Mouse (Mus musculus): ENCODE results near the gene Actn1. TPM values are rescaled to one million over a fixed set of nuclear protein-coding genes. Genes with fewer than 3 reads are reported as not detected.
"Not testable (repeated sequence)": the region's sequence is repeated elsewhere in the genome, so short reads cannot be mapped to it uniquely, and the experiment has no call there.

The Actn1 gene
- 43.0 and 46.5 TPM in 2 replicates for polyA plus RNA-seq (2016; fragmentation: Nextera tagmentation; extraction: Ambion mirVana)

DNA sequence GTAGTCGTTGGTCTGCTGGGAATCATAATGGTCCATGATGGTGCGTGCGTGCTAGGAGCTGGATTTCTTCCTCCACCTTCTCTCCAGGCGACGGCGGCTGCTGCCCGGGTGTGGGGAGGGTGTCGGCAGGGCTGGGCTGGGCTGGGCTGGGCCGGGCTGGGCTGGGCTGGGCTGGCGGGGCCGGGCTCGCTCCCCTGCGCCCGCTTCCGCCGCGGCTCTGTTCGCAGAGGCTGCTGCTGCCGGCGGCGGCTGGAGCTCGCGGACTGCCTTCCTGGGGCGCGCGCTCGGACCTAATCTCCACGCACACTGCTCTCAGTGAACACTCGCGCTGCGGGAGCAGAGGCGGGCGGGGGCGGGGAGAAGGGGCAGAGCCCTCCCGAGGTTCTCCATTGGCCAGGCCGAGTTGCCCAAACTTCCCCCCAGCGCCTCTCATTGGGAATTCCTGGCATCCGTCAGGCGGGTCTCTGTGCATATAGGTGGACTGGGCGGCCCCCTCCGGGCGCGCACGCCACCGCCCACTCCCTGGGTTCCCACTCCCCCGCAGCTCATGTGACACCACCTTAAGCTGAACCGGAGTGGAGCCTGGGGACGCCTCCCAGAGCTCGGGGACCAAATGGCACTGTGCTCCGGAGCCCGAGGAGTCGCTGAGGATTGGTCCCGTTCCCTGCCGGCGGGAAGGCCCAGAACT lies at the start of gene Actn1:
TSS of gene Actn1 (minus strand) at position 316 of the 688 bp plus-strand sequence.
- under 1% methylated on average over 51 of the region's 55 CpGs for WGBS
- H3K4me2 ChIP-seq (replicated peaks) = peak within 1 kb of the TSS; percentile 82
- ATAC-seq (ENCODE audit: insufficient number of reproducible peaks, insufficient read depth, low FRiP score, low TSS enrichment) = peak; percentile 93

DNA sequence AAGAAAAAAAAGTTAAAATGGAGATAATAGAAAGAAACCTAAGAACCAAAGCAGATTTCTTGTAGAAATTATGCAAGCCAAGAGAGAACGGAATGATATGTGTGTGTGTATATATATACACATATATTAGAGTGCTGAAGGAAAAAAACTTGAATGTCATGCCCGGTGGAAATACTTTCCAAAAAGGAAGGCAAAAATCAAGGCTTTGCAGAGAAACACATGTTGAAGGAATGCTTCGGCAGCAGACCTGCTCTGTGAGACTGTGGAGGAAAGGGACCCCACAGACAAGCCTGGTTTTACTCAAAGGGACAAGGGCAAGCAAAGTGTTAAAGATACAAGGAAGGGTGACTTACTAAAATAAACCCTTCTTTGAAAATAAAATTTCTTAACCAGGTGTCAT lies 47.4 kb upstream of the Actn1 start:
- Histone ChIP-seq H3K9ac (no peak overlapping the region), H3K27me3 (no peaks in the 10 kb centered on the region), H3K27ac (no peak overlapping the region; the same call in 1 of the 2 replicates), H3K4me2 (replicated peaks) (no peak overlapping the region), H3K4me1 (no peaks in the 10 kb centered on the region), H3K36me3 (no peaks in the 10 kb centered on the region), H3K4me3 (no peak overlapping the region), H3K9me3 (no peaks in the 10 kb centered on the region)
- ATAC-seq (ENCODE audit: insufficient number of reproducible peaks, insufficient read depth, low FRiP score, low TSS enrichment) = no peak
- 27% methylated on average over 3 of the region's 3 CpGs for WGBS

More for the DNA sequence above, at the start of gene Actn1:
- Histone ChIP-seq H3K9ac (peak within 1 kb of the TSS; percentile 88), H3K36me3 (no peaks in the 10 kb centered on the region), H3K27ac (peak within 1 kb of the TSS; percentile 98), H3K4me3 (peak within 1 kb of the TSS; percentile 76), H3K9me3 (no peaks in the 10 kb centered on the region), H3K4me1 (peaks cover 18% of the 10 kb centered on the region), H3K27me3 (no peaks in the 10 kb centered on the region)

DNA sequence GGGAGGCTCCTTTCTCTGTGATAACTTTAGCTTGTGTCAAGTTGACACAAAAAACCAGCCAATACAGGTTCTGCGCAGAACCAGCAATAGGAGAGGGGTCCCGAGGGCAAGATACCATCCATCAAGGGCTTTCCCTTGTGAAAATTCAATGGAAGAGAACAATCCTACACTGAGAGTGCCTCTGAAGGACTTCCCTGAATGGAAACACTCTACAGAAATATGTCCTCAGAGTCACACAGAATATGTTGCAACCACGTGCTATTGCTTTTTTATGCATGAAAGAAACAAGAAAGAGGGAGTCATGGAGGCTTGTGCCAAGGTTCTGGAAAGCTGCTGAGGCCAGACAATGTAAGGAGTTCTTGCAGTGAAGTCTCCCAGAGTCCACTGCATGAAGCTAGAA lies 44.3 kb upstream of the Actn1 start:
- 92% methylated on average over 3 of the region's 3 CpGs for WGBS
- H3K36me3 ChIP-seq = no peaks in the 10 kb centered on the region
- no peaks in the 10 kb centered on the region for H3K9me3 ChIP-seq
- no peak overlapping the region for H3K9ac ChIP-seq
- no peak overlapping the region for H3K27ac ChIP-seq
- H3K4me2 ChIP-seq (replicated peaks) = no peak overlapping the region
- ATAC-seq (ENCODE audit: insufficient number of reproducible peaks, insufficient read depth, low FRiP score, low TSS enrichment) = no peak
- no peaks in the 10 kb centered on the region for H3K4me1 ChIP-seq
- H3K27me3 ChIP-seq = no peaks in the 10 kb centered on the region
- no peak overlapping the region for H3K4me3 ChIP-seq

DNA sequence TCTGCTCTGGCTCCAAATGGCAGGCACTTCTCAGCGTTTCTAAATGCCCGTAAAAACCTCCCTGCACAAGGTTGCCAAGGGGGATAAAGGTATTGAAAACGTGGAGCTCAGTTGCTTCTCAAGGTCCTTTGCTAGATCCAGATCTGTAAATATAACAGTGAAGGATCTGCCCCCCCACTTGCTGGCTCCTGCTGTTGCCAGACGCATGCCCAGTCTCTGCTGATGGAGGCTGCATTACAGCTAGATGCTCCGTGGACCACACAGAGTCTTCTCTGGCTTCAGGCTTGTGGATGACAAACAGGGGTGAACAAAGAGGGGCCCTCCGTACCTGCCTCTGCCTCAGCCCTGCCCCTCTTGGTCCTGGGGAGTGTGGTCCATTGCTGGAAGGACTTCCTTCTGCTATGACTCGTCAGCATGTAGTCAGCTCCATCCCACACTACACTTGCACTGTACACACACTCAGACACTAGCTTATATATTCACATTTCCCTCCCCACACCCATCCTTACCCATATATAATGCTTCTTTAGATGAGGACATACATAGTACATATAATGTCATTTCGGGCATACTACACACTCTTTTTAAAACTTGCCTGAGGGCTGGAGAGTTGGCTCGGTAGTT lies 40.8 kb upstream of the Actn1 start:
- 74% methylated on average over 9 of the region's 9 CpGs for WGBS
- Histone ChIP-seq H3K4me1 (no peaks in the 10 kb centered on the region), H3K36me3 (no peaks in the 10 kb centered on the region), H3K9ac (no peak overlapping the region), H3K27ac (no peak overlapping the region), H3K4me2 (replicated peaks) (no peak overlapping the region), H3K9me3 (no peaks in the 10 kb centered on the region), H3K4me3 (no peak overlapping the region), H3K27me3 (no peaks in the 10 kb centered on the region)
- ATAC-seq (ENCODE audit: insufficient number of reproducible peaks, insufficient read depth, low FRiP score, low TSS enrichment) = no peak

DNA sequence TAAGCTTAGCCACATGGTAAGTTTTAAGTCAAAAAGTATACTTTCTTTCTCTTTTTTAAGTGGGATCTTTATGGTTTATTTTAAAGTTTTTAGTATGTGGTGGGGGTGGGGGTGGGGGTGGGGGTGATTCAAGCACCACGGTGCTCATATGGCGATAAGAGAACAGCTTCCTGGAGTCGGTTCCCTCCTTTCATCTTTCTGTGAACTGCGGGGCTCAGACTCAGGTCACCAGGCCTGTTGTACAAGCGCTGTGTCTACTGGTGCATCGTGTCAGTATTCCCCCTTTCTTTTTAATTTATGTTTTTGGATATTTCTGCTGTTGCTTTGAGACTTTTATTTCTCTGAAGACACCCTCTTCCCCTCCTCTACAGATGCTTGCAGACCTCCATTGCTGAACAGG lies 38.5 kb upstream of the Actn1 start:
- Histone ChIP-seq H3K4me1 (no peaks in the 10 kb centered on the region), H3K36me3 (no peaks in the 10 kb centered on the region), H3K9ac (no peak overlapping the region), H3K27ac (no peak overlapping the region), H3K9me3 (no peaks in the 10 kb centered on the region), H3K27me3 (no peaks in the 10 kb centered on the region), H3K4me2 (replicated peaks) (no peak overlapping the region), H3K4me3 (no peak overlapping the region)
- WGBS = 76% methylated on average over 6 of the region's 6 CpGs
- ATAC-seq (ENCODE audit: insufficient number of reproducible peaks, insufficient read depth, low FRiP score, low TSS enrichment) = no peak

DNA sequence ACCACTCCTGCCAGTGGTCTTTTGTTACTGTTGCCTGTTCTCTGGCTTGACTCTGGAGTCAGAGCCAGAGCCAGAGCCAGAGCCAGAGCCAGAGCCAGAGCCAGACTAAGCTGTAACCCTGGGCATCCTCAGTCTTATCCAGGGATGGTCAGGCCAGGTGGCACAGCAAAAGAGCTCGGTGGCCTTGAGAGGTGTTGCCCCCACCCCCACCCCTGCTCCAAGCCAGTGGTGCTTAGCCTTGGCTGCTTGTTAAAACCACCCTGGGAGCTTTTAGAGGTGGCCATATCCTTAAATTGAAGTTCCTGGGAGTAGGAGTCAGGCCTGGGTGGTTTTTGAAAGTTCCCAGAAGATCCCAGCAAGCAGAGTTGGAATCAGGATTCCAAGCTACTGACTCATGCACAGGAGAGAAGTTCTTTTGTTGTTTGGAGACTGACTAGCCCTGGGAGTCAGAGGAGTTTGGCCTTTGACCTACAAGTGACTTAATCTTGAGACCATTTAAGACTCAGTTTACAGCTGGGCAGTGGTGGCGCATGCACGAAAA lies 31.8 kb upstream of the Actn1 start:
- peaks cover 4% of the 10 kb centered on the region for H3K4me1 ChIP-seq
- 53% methylated on average over 3 of the region's 3 CpGs for WGBS
- H3K36me3 ChIP-seq = no peaks in the 10 kb centered on the region
- no peak overlapping the region for H3K9ac ChIP-seq
- no peak overlapping the region for H3K27ac ChIP-seq
- H3K4me3 ChIP-seq = no peak overlapping the region
- no peaks in the 10 kb centered on the region for H3K9me3 ChIP-seq
- ATAC-seq (ENCODE audit: insufficient number of reproducible peaks, insufficient read depth, low FRiP score, low TSS enrichment) = no peak
- no peaks in the 10 kb centered on the region for H3K27me3 ChIP-seq
- no peak overlapping the region for H3K4me2 ChIP-seq (replicated peaks)

DNA sequence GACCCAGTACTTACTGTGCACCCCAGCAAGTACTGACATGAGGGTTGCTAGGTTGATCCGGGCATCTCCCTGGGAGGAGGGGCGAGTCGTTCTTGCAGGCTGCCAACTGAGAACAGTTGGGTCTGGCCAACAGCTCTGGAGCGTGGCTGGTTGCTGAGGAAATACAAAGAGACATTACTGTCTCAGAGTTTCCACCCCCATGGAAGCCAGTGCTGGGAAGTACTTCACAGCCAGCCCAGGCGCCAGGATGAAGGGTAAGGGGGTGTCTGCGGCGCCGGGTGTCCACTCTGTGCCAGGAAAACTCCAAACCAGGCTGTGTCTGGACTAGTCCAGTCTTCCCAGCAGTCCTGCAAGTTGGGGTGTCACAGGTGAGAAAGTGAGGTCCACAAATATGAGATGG lies 30.8 kb upstream of the Actn1 start:
- Histone ChIP-seq H3K4me1 (peaks cover 4% of the 10 kb centered on the region), H3K27ac (no peak overlapping the region), H3K9me3 (no peaks in the 10 kb centered on the region), H3K36me3 (no peaks in the 10 kb centered on the region), H3K9ac (no peak overlapping the region), H3K4me3 (no peak overlapping the region), H3K4me2 (replicated peaks) (no peak overlapping the region), H3K27me3 (no peaks in the 10 kb centered on the region)
- WGBS = 87% methylated on average over 8 of the region's 8 CpGs
- ATAC-seq (ENCODE audit: insufficient number of reproducible peaks, insufficient read depth, low FRiP score, low TSS enrichment) = no peak

DNA sequence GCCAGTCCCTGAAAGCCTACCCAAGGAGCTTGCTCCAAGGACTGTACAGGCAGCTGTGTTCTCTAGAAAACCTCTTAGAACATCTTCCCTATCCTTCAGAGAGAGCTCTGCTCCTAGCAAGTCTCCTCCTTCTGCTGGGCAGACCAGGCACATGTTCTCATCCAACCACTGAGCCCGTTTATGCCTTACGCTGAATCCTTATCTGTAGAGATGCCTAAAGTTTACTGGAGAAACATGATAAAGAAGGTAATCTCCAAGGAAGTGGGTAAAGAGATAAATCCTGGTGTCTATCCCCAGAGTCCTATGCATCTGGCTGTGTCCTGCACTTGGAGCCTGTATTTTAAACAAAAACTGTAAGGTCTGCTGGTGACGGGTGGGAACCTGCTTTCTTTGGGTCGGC lies 30.3 kb upstream of the Actn1 start:
- WGBS = 92% methylated on average over 4 of the region's 4 CpGs
- no peak for ATAC-seq (ENCODE audit: insufficient number of reproducible peaks, insufficient read depth, low FRiP score, low TSS enrichment)
- H3K27me3 ChIP-seq = no peaks in the 10 kb centered on the region

DNA sequence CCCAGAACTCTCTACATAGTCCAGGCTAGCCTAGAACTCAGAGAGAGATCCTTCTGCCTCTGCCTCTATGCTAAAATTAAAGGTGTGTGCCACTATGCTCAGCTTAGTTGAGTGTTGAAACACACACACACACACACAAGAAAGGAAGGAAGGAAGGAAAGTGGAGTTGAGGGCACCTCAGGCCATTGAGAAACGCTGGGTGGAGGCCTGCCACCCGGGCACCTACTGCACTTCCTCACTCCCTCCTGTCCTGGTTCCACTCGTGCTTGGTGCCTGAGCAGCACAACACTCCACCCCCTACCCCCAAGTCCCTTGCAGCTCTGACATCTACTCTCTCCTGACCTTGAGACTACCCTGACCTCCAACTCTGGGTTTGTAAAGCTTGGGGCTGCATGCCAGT lies 29.6 kb upstream of the Actn1 start:
- no peak for ATAC-seq (ENCODE audit: insufficient number of reproducible peaks, insufficient read depth, low FRiP score, low TSS enrichment)
- no peak overlapping the region for H3K27ac ChIP-seq
- H3K4me3 ChIP-seq = no peak overlapping the region
- H3K4me1 ChIP-seq = peaks cover 4% of the 10 kb centered on the region
- 82% methylated on average over 3 of the region's 3 CpGs for WGBS
- no peaks in the 10 kb centered on the region for H3K36me3 ChIP-seq
- no peaks in the 10 kb centered on the region for H3K27me3 ChIP-seq
- no peaks in the 10 kb centered on the region for H3K9me3 ChIP-seq
- no peak overlapping the region for H3K4me2 ChIP-seq (replicated peaks)
- H3K9ac ChIP-seq = no peak overlapping the region

More for the DNA sequence above, 30.3 kb upstream of the Actn1 start:
- H3K4me1 ChIP-seq = peaks cover 4% of the 10 kb centered on the region
- no peak overlapping the region for H3K9ac ChIP-seq
- H3K36me3 ChIP-seq = no peaks in the 10 kb centered on the region
- no peak overlapping the region for H3K27ac ChIP-seq
- H3K4me3 ChIP-seq = no peak overlapping the region
- H3K9me3 ChIP-seq = no peaks in the 10 kb centered on the region
- H3K4me2 ChIP-seq (replicated peaks) = no peak overlapping the region

DNA sequence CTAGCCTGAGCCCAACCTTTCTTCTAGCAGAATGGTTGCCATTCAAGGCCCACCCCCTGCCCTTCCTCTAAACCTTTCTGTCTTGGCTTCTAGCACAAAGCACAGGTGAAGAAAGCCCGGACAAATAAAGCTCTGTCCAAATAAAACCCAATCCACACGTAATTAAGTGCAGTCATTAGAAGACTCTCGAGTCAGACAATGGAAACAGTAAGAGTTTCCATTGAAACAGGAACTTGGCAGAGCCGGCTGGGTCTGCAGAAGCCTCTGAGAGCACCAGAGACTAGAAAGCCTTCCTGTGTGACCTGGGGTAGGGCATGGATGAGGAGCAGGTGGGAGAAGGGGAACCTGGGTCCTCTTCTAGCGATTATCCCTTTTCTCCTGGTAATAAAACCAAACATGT lies 25.7 kb upstream of the Actn1 start:
- Histone ChIP-seq H3K27me3 (no peaks in the 10 kb centered on the region), H3K36me3 (no peaks in the 10 kb centered on the region), H3K9me3 (no peaks in the 10 kb centered on the region), H3K4me2 (replicated peaks) (no peak overlapping the region), H3K4me1 (peaks cover under 1% of the 10 kb centered on the region; the same call in 1 of the 2 replicates), H3K4me3 (no peak overlapping the region), H3K9ac (no peak overlapping the region), H3K27ac (no peak overlapping the region)
- 60% methylated on average over 5 of the region's 5 CpGs for WGBS
- no peak for ATAC-seq (ENCODE audit: insufficient number of reproducible peaks, insufficient read depth, low FRiP score, low TSS enrichment)

DNA sequence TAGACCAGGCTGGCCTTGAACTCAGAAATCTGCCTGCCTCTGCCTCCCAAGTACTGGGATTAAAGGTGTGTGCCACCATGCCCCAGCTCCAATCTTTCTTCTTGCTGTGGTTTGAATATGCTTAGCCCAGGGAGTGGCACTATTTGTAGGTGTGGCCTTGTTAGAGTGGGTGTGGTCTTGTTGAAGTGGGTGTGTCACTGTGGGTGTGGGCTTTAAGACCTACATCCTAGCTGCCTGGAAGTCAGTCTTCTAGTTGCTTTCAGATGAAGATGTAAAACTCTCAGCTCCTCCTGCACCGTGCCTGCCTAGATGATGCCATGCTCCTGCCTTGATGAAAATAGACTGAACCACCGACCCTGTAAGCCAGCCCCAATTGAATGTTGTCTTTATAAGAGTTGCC lies 24.1 kb upstream of the Actn1 start:
- not testable (repeated sequence) for H3K36me3 ChIP-seq; H3K9ac ChIP-seq; ATAC-seq (ENCODE audit: insufficient number of reproducible peaks, insufficient read depth, low FRiP score, low TSS enrichment); H3K27ac ChIP-seq; H3K9me3 ChIP-seq; H3K4me2 ChIP-seq (replicated peaks); H3K4me1 ChIP-seq; H3K27me3 ChIP-seq; H3K4me3 ChIP-seq
- 74% methylated on average over 2 of the region's 2 CpGs for WGBS

DNA sequence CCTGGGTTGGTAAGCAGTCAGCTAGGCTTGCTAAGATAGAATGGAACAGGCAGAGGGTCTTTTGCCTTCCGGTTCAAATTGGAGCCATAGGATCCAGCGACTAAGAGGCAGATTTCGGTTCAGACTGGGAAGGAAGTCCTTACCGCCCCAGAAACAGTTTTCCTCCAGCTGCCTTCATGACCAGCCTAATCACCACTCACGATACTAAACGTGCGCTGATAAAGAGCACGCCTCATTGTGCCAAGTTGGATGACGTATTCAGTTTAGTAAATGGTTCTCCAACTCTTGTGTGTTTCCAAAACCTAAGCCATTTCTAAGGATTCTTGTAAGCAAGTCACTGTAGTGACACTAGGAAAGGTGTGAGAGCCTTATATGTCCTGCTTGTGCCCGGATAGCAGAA lies 18.7 kb upstream of the Actn1 start:
- H3K27me3 ChIP-seq = no peaks in the 10 kb centered on the region
- 87% methylated on average over 10 of the region's 10 CpGs for WGBS
- no peak for ATAC-seq (ENCODE audit: insufficient number of reproducible peaks, insufficient read depth, low FRiP score, low TSS enrichment)
- H3K9ac ChIP-seq = no peak overlapping the region
- H3K4me2 ChIP-seq (replicated peaks) = no peak overlapping the region
- no peaks in the 10 kb centered on the region for H3K36me3 ChIP-seq
- no peaks in the 10 kb centered on the region for H3K9me3 ChIP-seq
- peaks cover 6% of the 10 kb centered on the region; the same call in 1 of the 2 replicates for H3K4me1 ChIP-seq
- no peak overlapping the region for H3K4me3 ChIP-seq
- H3K27ac ChIP-seq = no peak overlapping the region
